Mouse (Mus musculus) mouse embryonic stem cell (cell line): ENCODE results near the gene Igfbp6.

ENCODE experiments used
- in situ Hi-C, 2 experiments: fragments of 300-500 bp; cut with MboI; formaldehyde crosslinking; loops; 1 replicate in 1 of 2; 3 replicates in 1 of 2; pipeline ENCODE4 v1.14.3; 2019 to 2020; ENCODE audit warnings: low sequenced_read_pairs in 2 of 2, low pct_unique_long_range_greater_than_20kb in 1 of 2, mixed read lengths in 1 of 2; ENCODE audit not compliant: unreplicated experiment in 1 of 2

Igfbp6 gene

DNA sequence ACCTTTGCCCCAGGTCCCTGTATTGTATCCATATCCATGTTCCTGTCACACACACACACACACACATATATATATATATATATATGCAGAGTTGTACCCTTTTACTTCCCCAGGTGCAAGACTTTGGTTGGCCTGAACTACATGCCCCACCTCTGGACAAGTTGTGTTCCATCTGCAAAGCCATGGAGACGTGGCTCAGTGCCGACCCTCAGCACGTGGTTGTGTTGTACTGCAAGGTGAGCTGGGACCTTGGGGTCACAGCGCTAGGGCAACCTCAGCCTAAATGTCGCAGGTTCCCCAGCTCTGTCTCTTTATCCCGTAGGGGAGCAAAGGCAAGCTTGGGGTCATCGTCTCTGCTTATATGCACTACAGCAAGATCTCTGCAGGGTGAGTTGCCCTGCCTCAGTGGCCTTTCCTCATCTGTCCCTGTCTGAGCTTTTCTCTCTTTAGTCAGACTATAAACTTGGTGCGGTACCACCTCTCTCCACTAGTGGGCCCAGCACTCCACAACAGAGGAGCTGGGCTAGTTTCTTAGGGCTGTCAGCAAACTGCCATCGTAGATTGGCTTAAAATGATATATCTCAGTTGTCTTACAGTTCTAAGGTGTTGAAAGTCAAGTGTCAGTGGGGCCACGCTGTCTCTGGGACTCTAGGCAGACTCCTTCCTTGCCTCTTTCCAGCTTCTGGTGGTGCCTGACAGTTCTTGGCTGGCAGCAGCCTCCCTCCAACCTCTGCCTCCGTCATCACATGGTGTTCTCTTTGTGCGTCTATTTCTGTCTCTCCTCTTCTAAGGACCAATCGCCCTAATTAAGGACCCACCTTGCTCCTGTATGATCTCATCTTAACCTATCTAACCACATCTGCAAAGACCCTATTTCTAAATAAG lies 36.2 kb upstream of the Igfbp6 start:
- in situ Hi-C loops = no loop called here

GRCm38 (mm10) chr15:102108651-102109525 lies 35.3 kb upstream of the Igfbp6 start:
- in situ Hi-C loops = no loop called here

DNA sequence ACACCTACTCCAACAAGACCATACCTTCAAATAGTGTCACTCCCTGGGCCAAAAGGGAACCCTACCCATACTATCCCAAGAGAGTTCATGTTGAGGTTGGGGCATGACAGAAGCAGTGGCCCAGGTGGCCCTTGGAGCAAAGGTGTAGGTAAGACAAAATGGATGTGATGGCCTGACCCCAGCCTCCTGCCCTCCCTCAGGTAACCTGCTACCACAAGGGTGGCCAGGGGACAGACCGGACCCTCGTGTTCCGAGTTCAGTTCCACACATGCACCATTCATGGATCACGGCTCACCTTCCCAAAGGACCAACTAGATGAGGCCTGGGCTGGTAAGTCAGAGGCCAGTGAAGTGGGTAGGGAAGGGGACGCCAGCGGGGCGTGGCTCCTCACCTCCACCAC lies 33.9 kb upstream of the Igfbp6 start:
- in situ Hi-C loops = no loop called here

GRCm38 (mm10) chr15:102110701-102111494 lies 33.3 kb upstream of the Igfbp6 start:
- in situ Hi-C loops = no loop called here

DNA sequence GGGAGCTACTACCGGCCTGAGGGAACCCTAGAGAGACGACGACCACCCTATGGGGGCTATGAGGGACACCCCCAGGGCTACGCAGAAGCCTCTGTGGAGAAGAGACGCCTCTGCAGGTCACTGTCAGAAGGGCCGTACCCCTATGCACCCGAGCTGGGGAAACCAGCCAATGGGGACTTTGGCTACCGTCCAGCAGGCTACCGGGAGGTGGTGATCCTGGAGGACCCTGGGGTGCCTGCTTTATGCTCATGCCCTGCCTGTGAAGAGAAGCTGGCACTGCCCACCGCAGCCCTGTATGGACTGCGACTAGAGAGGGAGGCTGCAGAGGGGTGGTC lies 32.7 kb upstream of the Igfbp6 start:
- in situ Hi-C loops = no loop called here

DNA sequence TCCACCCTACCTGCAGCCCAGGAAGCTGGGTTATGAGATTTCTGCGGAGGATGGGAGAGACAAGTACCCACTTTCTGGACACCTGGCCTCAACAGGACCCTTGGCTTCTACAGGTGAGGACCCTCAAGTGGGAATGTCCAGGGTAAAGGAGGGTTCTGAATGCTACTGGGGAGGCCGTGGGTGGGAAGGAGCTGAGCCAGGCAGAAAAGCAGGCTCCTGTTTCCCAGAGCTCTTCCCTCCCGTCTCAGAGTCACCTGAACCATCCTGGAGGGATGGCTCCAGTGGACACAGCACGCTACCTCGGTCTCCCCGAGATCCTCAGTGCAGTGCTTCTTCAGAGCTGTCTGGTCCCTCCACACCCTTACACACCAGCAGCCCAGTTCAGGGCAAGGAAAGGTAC lies 32.0 kb upstream of the Igfbp6 start:
- in situ Hi-C loops = no loop called here

DNA sequence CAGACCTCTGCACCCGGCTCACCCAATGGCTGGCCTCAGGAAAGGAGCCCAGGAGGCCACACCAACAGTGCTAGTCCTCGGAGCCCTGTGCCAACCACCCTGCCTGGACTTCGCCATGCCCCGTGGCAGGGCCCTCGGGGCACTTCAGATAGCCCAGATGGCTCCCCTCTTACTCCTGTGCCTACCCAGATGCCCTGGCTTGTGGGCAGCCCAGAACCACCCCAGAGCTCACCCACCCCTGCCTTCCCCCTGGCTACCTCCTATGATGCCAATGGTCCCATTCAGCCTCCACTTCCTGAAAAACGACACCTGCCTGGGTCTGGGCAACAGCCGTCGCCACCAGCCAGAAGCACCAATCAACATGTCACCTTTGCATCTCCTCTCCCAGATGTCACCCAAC lies 31.3 kb upstream of the Igfbp6 start:
- in situ Hi-C loops = no loop called here

DNA sequence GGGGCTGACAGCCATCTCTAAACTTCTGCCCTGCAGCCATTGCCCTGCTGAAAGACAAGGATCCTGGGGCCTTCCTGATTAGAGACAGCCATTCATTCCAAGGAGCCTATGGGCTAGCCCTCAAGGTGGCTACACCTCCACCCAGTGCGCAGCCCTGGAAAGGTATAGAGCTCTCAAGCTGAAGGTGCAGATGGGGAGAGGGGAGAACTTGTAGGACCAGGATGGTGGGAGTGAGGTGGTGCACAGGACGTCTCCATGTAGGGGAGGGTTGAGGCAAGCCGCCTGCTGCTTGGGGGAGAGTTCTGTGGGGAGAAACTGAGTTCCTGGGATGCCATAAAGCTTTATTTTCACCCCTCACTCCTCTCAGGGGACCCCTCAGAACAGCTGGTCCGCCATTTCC lies 30.5 kb upstream of the Igfbp6 start:
- in situ Hi-C loops = no loop called here

GRCm38 (mm10) chr15:102114651-102115260 lies 29.4 kb upstream of the Igfbp6 start:
- in situ Hi-C loops = no loop called here

GRCm38 (mm10) chr15:102115731-102116231 lies 28.4 kb upstream of the Igfbp6 start:
- in situ Hi-C loops = no loop called here

- in situ Hi-C loops = no loop called here
These were observed 27.3 kb upstream of the Igfbp6 start for GRCm38 (mm10) chr15:102116753-102117415.

DNA sequence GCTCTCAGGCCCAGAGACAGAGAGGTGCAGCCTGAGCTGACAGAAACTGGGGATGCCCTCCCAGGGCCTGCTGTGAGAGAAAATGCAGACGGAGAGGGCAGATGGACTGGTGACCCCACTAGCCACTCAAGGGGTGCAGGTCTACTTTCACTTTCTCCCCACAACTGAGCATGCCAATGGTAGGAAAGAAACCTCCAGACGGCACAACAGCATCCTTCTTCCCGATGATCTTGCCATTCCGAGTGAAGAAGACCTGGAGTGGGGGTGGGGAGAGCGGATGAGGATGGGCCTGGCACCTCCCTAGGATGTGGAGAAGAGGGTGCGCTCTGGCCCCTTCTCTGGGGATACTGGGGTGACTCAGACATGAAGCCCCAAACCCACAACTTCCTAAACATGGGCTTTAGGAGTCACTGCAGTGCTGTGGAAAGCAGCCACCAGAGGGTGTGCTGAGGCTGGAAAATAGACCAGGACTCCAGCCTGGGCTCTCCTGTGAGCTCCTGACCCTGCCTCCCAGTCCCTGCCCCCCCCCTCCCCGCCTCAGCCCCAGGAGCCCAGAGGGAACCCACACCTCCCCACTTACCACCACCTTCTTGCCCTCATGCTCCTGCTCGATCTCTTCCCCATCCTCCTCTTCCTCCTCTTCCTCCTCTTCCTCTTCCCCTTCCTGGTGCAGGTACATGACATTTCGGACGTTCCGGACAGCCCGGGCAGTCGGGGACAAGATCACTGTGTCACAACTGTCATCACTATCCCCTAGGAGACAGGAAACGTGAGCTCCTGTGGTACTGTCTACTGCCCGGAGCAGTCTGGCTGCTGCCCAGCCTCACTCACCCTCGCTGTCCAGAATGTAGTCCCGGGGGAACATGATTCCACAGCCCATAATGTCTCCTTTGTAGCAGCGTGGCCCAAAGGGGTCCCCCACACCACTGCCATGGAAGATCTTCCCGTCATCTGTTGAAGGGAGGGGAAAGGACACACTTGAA lies 26.4 kb upstream of the Igfbp6 start:
- in situ Hi-C loops = no loop called here

- in situ Hi-C loops = no loop called here
These were observed 25.6 kb upstream of the Igfbp6 start for GRCm38 (mm10) chr15:102118591-102118990.

- in situ Hi-C loops = no loop called here
These were observed 24.9 kb upstream of the Igfbp6 start for GRCm38 (mm10) chr15:102119121-102119830.

DNA sequence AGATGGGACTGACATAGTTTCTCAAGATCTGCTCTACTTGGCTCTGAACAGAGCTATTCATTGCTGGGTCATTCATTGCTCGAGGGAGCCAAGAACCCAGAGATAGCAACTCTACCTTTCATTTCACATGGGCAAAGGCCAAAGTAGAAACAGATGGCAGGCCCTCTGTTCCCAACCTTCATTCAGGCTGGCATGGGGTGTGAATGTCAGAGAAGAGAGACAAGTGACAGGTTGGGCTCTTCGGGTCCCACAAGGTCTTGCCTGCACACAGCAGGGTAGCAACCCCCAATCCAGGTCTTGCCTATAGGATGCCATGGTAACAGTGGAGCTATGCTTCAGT lies 24.4 kb upstream of the Igfbp6 start:
- in situ Hi-C loops = no loop called here

DNA sequence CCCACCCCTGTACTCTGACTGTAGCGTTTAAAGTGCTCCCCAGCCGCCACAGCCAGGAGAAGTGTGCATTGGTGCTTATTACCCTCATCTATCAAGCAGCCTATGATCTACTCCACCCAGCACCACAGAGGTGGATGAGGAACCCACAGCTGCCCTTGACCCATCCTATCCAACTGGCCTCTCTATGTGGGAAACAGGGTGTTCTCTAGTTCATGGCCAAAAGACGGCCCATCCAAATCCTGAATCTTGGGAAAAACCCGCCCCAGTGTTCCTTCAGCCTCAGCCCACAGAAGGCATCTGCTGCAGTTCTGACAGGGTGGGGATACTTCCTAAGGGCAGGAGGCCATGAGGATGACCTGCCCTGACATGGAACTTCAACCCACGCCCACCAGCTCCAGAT lies 23.6 kb upstream of the Igfbp6 start:
- in situ Hi-C loops = no loop called here
